Mouse (Mus musculus): ENCODE data around the gene Pou2f1.

DNA sequence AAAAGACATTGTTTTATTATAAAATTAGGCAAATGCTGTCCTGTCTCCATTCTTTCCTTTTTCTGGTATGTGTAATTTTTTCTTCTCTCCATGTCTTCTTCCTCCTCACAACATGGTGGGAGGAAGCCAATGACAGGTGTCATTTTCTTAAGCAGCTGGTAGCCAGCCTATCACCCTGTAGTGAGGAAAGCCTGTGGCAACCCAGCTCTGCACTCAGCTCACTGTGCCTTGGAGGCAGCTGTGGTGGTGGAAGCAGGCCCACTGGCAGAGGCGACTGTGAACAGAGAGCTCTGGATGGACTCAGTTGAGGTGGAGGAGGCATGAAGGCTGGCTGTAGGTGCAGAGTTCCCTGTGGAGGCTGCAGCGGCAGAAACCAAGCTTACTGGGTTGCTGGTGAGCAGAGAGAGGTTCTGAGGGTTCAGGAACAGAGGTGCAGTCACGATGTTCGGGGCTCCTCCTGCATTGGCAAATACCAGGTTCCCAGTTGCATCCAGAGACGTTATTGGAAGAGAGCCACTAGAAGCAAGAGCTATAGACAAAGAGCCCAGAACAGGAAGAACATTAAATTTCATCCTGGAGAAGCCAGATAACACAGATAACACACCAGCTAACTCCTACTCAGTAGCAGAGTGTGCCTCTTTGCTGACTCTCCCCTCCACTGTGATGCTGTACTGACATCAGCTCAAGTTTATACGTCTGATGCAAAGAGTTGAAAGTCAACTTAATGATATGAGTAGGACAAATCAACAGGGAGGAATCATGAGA, 126.8 kb downstream of the Pou2f1 start:
- no peak for TF ChIP-seq CTCF (IDR thresholded peaks at IDR 0.05; ENCODE audit: low read depth)
- TF ChIP-seq EP300 (IDR thresholded peaks at IDR 0.05; ENCODE audit: low read depth) = no peak

Data from liver, postnatal 0 days (tissue).